Comparison of ENCODE assay signal across 14 mouse cellular contexts in the genomic region with DNA sequence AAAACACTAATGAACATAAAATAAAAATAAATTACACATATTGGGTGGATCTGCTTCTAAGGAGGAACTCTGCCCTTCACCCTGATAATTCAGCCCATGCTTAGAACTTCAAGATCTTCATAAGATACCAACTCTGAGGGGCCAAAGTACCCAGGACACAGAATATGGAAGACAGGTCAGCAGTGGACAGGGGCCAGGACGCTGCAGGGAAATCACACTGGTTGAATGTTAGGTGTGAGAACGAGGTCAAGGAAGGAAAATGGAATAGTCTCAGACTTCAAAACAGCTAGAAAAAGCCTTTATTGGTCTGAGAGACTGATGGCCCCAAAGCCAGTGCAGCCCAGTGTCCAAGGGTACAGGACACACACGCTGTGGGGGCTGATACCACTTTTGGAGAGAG. TPM values are rescaled to one million over a fixed set of nuclear protein-coding genes. Genes with fewer than 3 reads are reported as not detected.
A peak's percentile ranks its signal among the peaks of the same experiment; 100 is the strongest.
DNase-seq lines count a peak whose midpoint lies in the region; ATAC-seq and TF ChIP-seq lines count a peak whose summit lies in the region.
"Had no signal": no experiment of that assay in that cellular context is flagged by ENCODE, and none has a peak within 500 bp of the region (broad histone marks: within the 10 kb centered on the region; RNA-seq: fewer than 3 reads in every experiment).

No protein-coding gene starts in this region.

- no peak overlapping the region for H3K4me3 ChIP-seq in forebrain, embryonic 10.5 days
- no peak overlapping the region for H3K4me3 ChIP-seq in forebrain, embryonic 12.5 days (replicated peaks)
- H3K4me3 ChIP-seq in hindbrain, embryonic 10.5 days: no peak overlapping the region
- no peak overlapping the region for H3K4me3 ChIP-seq in hindbrain, embryonic 16.5 days (ENCODE audit: low read length)
- peak overlapping the region; percentile 32 for H3K4me3 ChIP-seq in E14TG2a.4 (replicated peaks; ENCODE audit: low read length)
- no peak overlapping the region for H3K4me3 ChIP-seq in kidney, embryonic 16.5 days (ENCODE audit: low read length)
- H3K4me3 ChIP-seq: midbrain, embryonic 13.5 days; neural tube, embryonic 13.5 days had no signal

- H3K4me1 ChIP-seq in forebrain, embryonic 10.5 days: peaks cover 45% of the 10 kb centered on the region
- H3K4me1 ChIP-seq in forebrain, embryonic 12.5 days: peaks cover 16% of the 10 kb centered on the region
- H3K4me1 ChIP-seq in hindbrain, embryonic 10.5 days (replicated peaks): peaks cover 35% of the 10 kb centered on the region
- H3K4me1 ChIP-seq in hindbrain, embryonic 16.5 days (ENCODE audit: control insufficient read depth, insufficient read depth, low read depth, low read length): peaks cover 5% of the 10 kb centered on the region
- H3K4me1 ChIP-seq in E14TG2a.4 (replicated peaks; ENCODE audit: low read depth, low read length): peaks cover 82% of the 10 kb centered on the region
- H3K4me1 ChIP-seq in kidney, embryonic 16.5 days (ENCODE audit: insufficient read depth, low read length): peaks cover 40% of the 10 kb centered on the region

- peak overlapping the region; percentile 88 for H3K27ac ChIP-seq in forebrain, embryonic 10.5 days
- no peak overlapping the region for H3K27ac ChIP-seq in forebrain, embryonic 12.5 days
- peak overlapping the region; percentile 85 for H3K27ac ChIP-seq in hindbrain, embryonic 10.5 days
- H3K27ac ChIP-seq in hindbrain, embryonic 16.5 days (ENCODE audit: low read depth, low read length): no peak overlapping the region
- peak overlapping the region; percentile 86 for H3K27ac ChIP-seq in kidney, embryonic 16.5 days (ENCODE audit: low read length)
- H3K27ac ChIP-seq: midbrain, embryonic 13.5 days; neural tube, embryonic 13.5 days had no signal

- DNase-seq in forebrain, embryonic 10.5 days (ENCODE audit: extremely low spot score, low spot score): no peak
- DNase-seq in hindbrain, embryonic 10.5 days (ENCODE audit: low spot score): no peak
- no peak for DNase-seq in embryo, embryonic 10.5 days (ENCODE audit: low spot score)
- no peak for DNase-seq in adrenal gland, adult (ENCODE audit: inconsistent age in 2 of 2, low spot score in 1 of 2)
- DNase-seq: cerebellum, adult 11 months; layer of hippocampus, postnatal 36 days; liver had no signal

- H3K27me3 ChIP-seq in forebrain, embryonic 10.5 days (ENCODE audit: poor library complexity, severe bottlenecking): no peaks in the 10 kb centered on the region
- no peaks in the 10 kb centered on the region for H3K27me3 ChIP-seq in forebrain, embryonic 12.5 days
- no peaks in the 10 kb centered on the region for H3K27me3 ChIP-seq in hindbrain, embryonic 10.5 days (ENCODE audit: insufficient read depth, poor library complexity, severe bottlenecking)
- no peaks in the 10 kb centered on the region for H3K27me3 ChIP-seq in hindbrain, embryonic 16.5 days (replicated peaks; ENCODE audit: control insufficient read depth, insufficient read depth, low read length)
- H3K27me3 ChIP-seq in E14TG2a.4 (ENCODE audit: insufficient read depth, low read length): no peaks in the 10 kb centered on the region
- no peaks in the 10 kb centered on the region for H3K27me3 ChIP-seq in kidney, embryonic 16.5 days (ENCODE audit: insufficient read depth, low read length)
- H3K27me3 ChIP-seq: midbrain, embryonic 13.5 days; neural tube, embryonic 13.5 days had no signal

- TF ChIP-seq CTCF in E14TG2a.4 (conservative IDR thresholded peaks at IDR 0.05; ENCODE audit: low read length): no peak

- peaks cover 6% of the 10 kb centered on the region; the same call in 1 of the 2 replicates for H3K9me3 ChIP-seq in forebrain, embryonic 10.5 days
- H3K9me3 ChIP-seq in forebrain, embryonic 12.5 days: no peaks in the 10 kb centered on the region; the same call in 1 of the 2 replicates
- H3K9me3 ChIP-seq in hindbrain, embryonic 10.5 days: peaks cover 3% of the 10 kb centered on the region; the same call in 1 of the 2 replicates
- peaks cover 2% of the 10 kb centered on the region; the same call in 1 of the 2 replicates for H3K9me3 ChIP-seq in hindbrain, embryonic 16.5 days (ENCODE audit: control insufficient read depth, low read length)
- peaks cover 39% of the 10 kb centered on the region for H3K9me3 ChIP-seq in E14TG2a.4 (ENCODE audit: low read length)
- H3K9me3 ChIP-seq in kidney, embryonic 16.5 days (ENCODE audit: low read length): no peaks in the 10 kb centered on the region; the same call in 1 of the 2 replicates
- H3K9me3 ChIP-seq: G1E; neural tube, embryonic 13.5 days had no signal

- WGBS in forebrain, embryonic 10.5 days: 45% methylated on average over 3 of the region's 3 CpGs
- 51% methylated on average over 3 of the region's 3 CpGs for WGBS in forebrain, embryonic 12.5 days
- WGBS in hindbrain, embryonic 10.5 days: 43% methylated on average over 3 of the region's 3 CpGs
- WGBS in hindbrain, embryonic 16.5 days: 61% methylated on average over 3 of the region's 3 CpGs
- WGBS in kidney, embryonic 16.5 days: 35% methylated on average over 3 of the region's 3 CpGs

- H3K4me2 ChIP-seq in forebrain, embryonic 12.5 days: no peak overlapping the region
- no peak overlapping the region for H3K4me2 ChIP-seq in hindbrain, embryonic 16.5 days (ENCODE audit: low read length)
- 0 out of 2 replicates have a peak overlapping the region, but pooled peaks have one; percentile 20 for H3K4me2 ChIP-seq in kidney, embryonic 16.5 days (replicated peaks; ENCODE audit: low read depth, low read length)
- H3K4me2 ChIP-seq: midbrain, embryonic 13.5 days; neural tube, embryonic 13.5 days had no signal

- no peaks in the 10 kb centered on the region for H3K36me3 ChIP-seq in forebrain, embryonic 10.5 days (replicated peaks)
- H3K36me3 ChIP-seq in forebrain, embryonic 12.5 days (replicated peaks): no peaks in the 10 kb centered on the region
- no peaks in the 10 kb centered on the region for H3K36me3 ChIP-seq in hindbrain, embryonic 10.5 days
- H3K36me3 ChIP-seq in hindbrain, embryonic 16.5 days (ENCODE audit: control insufficient read depth, insufficient read depth, low read length): no peaks in the 10 kb centered on the region
- peaks cover 12% of the 10 kb centered on the region for H3K36me3 ChIP-seq in E14TG2a.4 (ENCODE audit: insufficient read depth, low read length)
- H3K36me3 ChIP-seq in kidney, embryonic 16.5 days (ENCODE audit: insufficient read depth, low read length): no peaks in the 10 kb centered on the region
- H3K36me3 ChIP-seq: G1E; midbrain, embryonic 13.5 days; neural tube, embryonic 13.5 days had no signal

- H3K9ac ChIP-seq in forebrain, embryonic 12.5 days: no peak overlapping the region
- no peak overlapping the region for H3K9ac ChIP-seq in hindbrain, embryonic 16.5 days (ENCODE audit: low read depth, low read length)
- no peak overlapping the region; the same call in 1 of the 2 replicates for H3K9ac ChIP-seq in kidney, embryonic 16.5 days (replicated peaks; ENCODE audit: low read length)
- H3K9ac ChIP-seq: midbrain, embryonic 13.5 days had no signal

- no peak for ATAC-seq in forebrain, embryonic 12.5 days (ENCODE audit: low FRiP score)
- ATAC-seq in hindbrain, embryonic 16.5 days: no peak
- ATAC-seq in kidney, embryonic 16.5 days (ENCODE audit: low FRiP score, low TSS enrichment): no peak

RNA-seq across cellular contexts. Expression of gene Hs6st1, which starts 50.5 kb away (rescaled TPM):
- polyA plus RNA-seq in forebrain, embryonic 10.5 days (2016; fragmentation: Nextera tagmentation; extraction: Ambion mirVana): 4.2 TPM in 2 replicates
- 5.1 and 8.4 TPM in 2 replicates for polyA plus RNA-seq in forebrain, embryonic 12.5 days (2016; fragmentation: Nextera tagmentation; extraction: Ambion mirVana)
- 5.2 and 6.2 TPM in 2 replicates for polyA plus RNA-seq in hindbrain, embryonic 10.5 days (2016; fragmentation: Nextera tagmentation; extraction: Ambion mirVana)
- 9.5 and 11.7 TPM in 2 replicates for polyA plus RNA-seq in hindbrain, embryonic 16.5 days (2015; fragmentation: Nextera tagmentation; extraction: Ambion mirVana)
- polyA plus RNA-seq in kidney, embryonic 16.5 days (2015; fragmentation: Nextera tagmentation; extraction: Ambion mirVana): 8.0 and 8.5 TPM in 2 replicates

Comparison
In these comparisons a context has a peak if more than half of its experiments do, and no peak if none do; other contexts are left out.
1. H3K27ac ChIP-seq: peak in forebrain, embryonic 10.5 days (single experiment), hindbrain, embryonic 10.5 days (single experiment) and kidney, embryonic 16.5 days (single experiment); none in forebrain, embryonic 12.5 days (single experiment) and hindbrain, embryonic 16.5 days (single experiment).